In the genomic region with DNA sequence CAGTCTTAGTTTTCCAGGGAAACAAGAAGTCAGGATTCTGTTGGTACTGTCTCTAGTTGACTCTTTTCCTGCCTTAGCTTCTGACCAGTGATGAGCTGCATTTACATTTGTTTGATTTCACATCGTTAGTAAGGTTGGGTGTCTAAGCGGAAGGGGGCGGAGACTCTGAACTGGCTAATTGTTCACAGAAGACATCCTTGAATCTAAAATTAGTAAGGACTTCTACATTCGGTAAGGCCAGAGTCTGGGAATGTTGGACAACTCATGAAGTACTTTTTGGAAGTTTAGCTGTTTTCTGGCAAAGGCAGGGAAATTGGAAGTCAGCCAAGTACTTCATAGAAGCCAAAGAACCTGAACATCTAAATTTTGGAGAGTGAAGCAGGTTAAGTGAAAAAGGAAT, we compare ENCODE assay signal across 7 mouse cellular contexts.
A peak's percentile ranks its signal among the peaks of the same experiment; 100 is the strongest.
DNase-seq lines count a peak whose midpoint lies in the region; ATAC-seq and TF ChIP-seq lines count a peak whose summit lies in the region.

No protein-coding gene starts in this region.

- no peak for ATAC-seq in stomach, postnatal 0 days (ENCODE audit: low FRiP score, low TSS enrichment)
- no peak for ATAC-seq in erythroid progenitor cell, adult 5-6 weeks (replicated peaks; ENCODE audit: low FRiP score, poor library complexity, severe bottlenecking)

- 23% methylated on average over 4 of the region's 4 CpGs for WGBS in heart, adult 2 months
- 44% methylated on average over 4 of the region's 4 CpGs for WGBS in stomach, postnatal 0 days

- H3K4me2 ChIP-seq in stomach, postnatal 0 days (replicated peaks; ENCODE audit: low read depth) = peak overlapping the region; percentile 46; the same call in 1 of the 2 replicates

- peaks cover 60% of the 10 kb centered on the region for H3K36me3 ChIP-seq in heart, adult 2 months (ENCODE audit: control insufficient read depth, insufficient read depth, low read length)
- H3K36me3 ChIP-seq in stomach, postnatal 0 days (ENCODE audit: control insufficient read depth, insufficient read depth, low read length) = no peaks in the 10 kb centered on the region

- TF ChIP-seq POLR2A in heart, adult 2 months (IDR thresholded peaks at IDR 0.05; ENCODE audit: insufficient read depth, low read depth, low read length) = peak; percentile 53; the same call in 1 of the 2 replicates

- TF ChIP-seq CTCF in heart, adult 2 months (IDR thresholded peaks at IDR 0.05) = no peak
- no peak for TF ChIP-seq CTCF in stomach, postnatal 0 days (IDR thresholded peaks at IDR 0.05; ENCODE audit: low read depth)

- H3K79me2 ChIP-seq in heart, adult 2 months (replicated peaks; ENCODE audit: control insufficient read depth, insufficient read depth, low read length) = peaks cover 6% of the 10 kb centered on the region

- H3K27ac ChIP-seq in heart, adult 2 months = peak overlapping the region; percentile 76
- no peak overlapping the region for H3K27ac ChIP-seq in stomach, postnatal 0 days (replicated peaks)

- intact Hi-C loops in heart, adult 2 months (cut with DNase I) = loop anchor here (5.0 to 10.0 kb wide), 2 partner anchors 38 to 181 kb away; no protein-coding TSS in a partner anchor

- no peak for TF ChIP-seq EP300 in heart, adult 2 months (IDR thresholded peaks at IDR 0.05; ENCODE audit: insufficient read depth, low read depth, low read length)
- TF ChIP-seq EP300 in stomach, postnatal 0 days (optimal IDR thresholded peaks at IDR 0.05) = no peak

- DNase-seq in lung, postnatal 10 days = peak; percentile 19
- DNase-seq in lung, postnatal 4 days = no peak
- peak in 1 of 2 experiments; percentile 45 for DNase-seq in heart, adult 2 months
- peak; percentile 40 to 52 for DNase-seq in kidney, adult 8-10 months
- no peak for DNase-seq in stomach, postnatal 0 days (ENCODE audit: low spot score)
- DNase-seq in yolk sac, embryonic 10.5 days (ENCODE audit: low spot score) = no peak

- H3K9ac ChIP-seq in heart, adult 2 months (ENCODE audit: low read depth, low read length) = peak overlapping the region; percentile 70
- no peak overlapping the region for H3K9ac ChIP-seq in stomach, postnatal 0 days (ENCODE audit: low read length)

- peaks cover 37% of the 10 kb centered on the region for H3K4me1 ChIP-seq in heart, adult 2 months (ENCODE audit: control insufficient read depth, insufficient read depth, low read length)
- H3K4me1 ChIP-seq in stomach, postnatal 0 days (replicated peaks; ENCODE audit: control insufficient read depth, insufficient read depth) = 0 out of 2 replicates have a peak, but pooled peaks cover 7% of the 10 kb centered on the region

- no peaks in the 10 kb centered on the region for H3K27me3 ChIP-seq in heart, adult 2 months (ENCODE audit: control insufficient read depth, insufficient read depth, low read length)
- H3K27me3 ChIP-seq in stomach, postnatal 0 days (ENCODE audit: control insufficient read depth, insufficient read depth, low read length) = no peaks in the 10 kb centered on the region

- H3K9me3 ChIP-seq in stomach, postnatal 0 days (ENCODE audit: control insufficient read depth, low read length) = no peaks in the 10 kb centered on the region

- H3K4me3 ChIP-seq in heart, adult 2 months = peak overlapping the region; percentile 38
- peak overlapping the region; percentile 3; the same call in 1 of the 2 replicates for H3K4me3 ChIP-seq in stomach, postnatal 0 days (ENCODE audit: low read depth, low read length)

Comparison
In these comparisons a context has a peak if more than half of its experiments do, and no peak if none do; other contexts are left out.
1. DNase-seq: peak in lung, postnatal 10 days (single experiment) and kidney, adult 8-10 months (2 of 2); none in lung, postnatal 4 days (0 of 2), stomach, postnatal 0 days (single experiment) and yolk sac, embryonic 10.5 days (single experiment).